Mouse (Mus musculus) olfactory bulb, adult 2 months (tissue): ENCODE measurements around the gene Lef1. TPM values are rescaled to one million over a fixed set of nuclear protein-coding genes. Genes with fewer than 3 reads are reported as not detected.

Experiments used
- H3K27ac ChIP-seq: fragments of 200-500 bp; 2 replicates; pipeline ENCODE4 v1.5.1; 2012; ENCODE audit warnings: low read depth, low read length; ENCODE audit not compliant: insufficient read depth
- H3K4me1 ChIP-seq: fragments of 200-500 bp; 2 replicates; pipeline ENCODE4 v1.6.1; 2012; ENCODE audit warnings: low read length; ENCODE audit not compliant: control insufficient read depth, insufficient read depth
- H3K4me3 ChIP-seq: fragments of 200-500 bp; 2 replicates; pipeline ENCODE4 v1.5.1; 2012; ENCODE audit warnings: mild to moderate bottlenecking, low read depth, low read length, moderate library complexity; ENCODE audit not compliant: insufficient read depth
- CTCF ChIP-seq: fragments of 200-500 bp; IDR thresholded peaks from 2 replicates; pipeline ENCODE4 v1.5.1; 2012; ENCODE audit warnings: low read depth, mild to moderate bottlenecking, low read length, moderate library complexity; ENCODE audit not compliant: insufficient read depth
- POLR2A ChIP-seq: fragments of 200-500 bp; IDR thresholded peaks from 2 replicates; pipeline ENCODE4 v1.6.1; 2012; ENCODE audit warnings: mild to moderate bottlenecking, low read depth, low read length, moderate library complexity; ENCODE audit not compliant: insufficient read depth
- WGBS: fragments of 180-500 bp; shearing (Covaris S2); methylation state at CpG from one replicate; pipeline ENCODE4 v1.1.7; 2018; 5-methylcytosine and 5-hydroxymethylcytosine counted together
- polyA plus RNA-seq: library from polyadenylated mRNA; stranded (reverse); fragments of >200 nt; gene quantifications from 2 replicates; pipeline ENCODE4 v1.2.4, GENCODE M21; 2012; ENCODE audit warnings: low replicate concordance; ENCODE audit not compliant: missing spikeins, insufficient read depth, insufficient read length

Gene Lef1
- polyA plus RNA-seq, 1 experiment, result 238 TPM

DNA sequence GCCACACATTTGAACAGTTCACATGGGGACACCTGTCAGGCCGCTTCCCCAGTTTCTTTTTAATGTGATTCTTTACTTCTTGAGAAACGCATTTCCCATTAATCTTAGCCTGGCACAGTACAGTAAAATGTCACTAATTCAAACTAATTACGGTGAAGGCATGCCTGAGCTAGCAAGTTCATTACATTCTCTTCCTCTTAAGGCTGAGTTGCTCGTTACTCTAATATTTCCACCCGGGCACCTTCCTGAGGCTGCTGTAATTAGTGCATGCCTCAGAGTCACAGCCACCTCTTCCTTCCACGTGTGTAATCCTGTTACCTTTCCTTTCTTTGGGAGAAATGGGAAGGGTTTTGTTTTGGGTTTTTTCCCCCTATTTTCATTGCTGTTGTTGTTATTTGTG, 71.9 kb downstream of the Lef1 start:
- H3K27ac ChIP-seq, result no peak overlapping the region
- TF ChIP-seq CTCF (no peak), POLR2A (no peak)
- H3K4me3 ChIP-seq, result no peak overlapping the region
- WGBS, result 27% methylated on average over 6 of the region's 6 CpGs
- H3K4me1 ChIP-seq, result no peaks in the 10 kb centered on the region; the same call in 1 of the 2 replicates

DNA sequence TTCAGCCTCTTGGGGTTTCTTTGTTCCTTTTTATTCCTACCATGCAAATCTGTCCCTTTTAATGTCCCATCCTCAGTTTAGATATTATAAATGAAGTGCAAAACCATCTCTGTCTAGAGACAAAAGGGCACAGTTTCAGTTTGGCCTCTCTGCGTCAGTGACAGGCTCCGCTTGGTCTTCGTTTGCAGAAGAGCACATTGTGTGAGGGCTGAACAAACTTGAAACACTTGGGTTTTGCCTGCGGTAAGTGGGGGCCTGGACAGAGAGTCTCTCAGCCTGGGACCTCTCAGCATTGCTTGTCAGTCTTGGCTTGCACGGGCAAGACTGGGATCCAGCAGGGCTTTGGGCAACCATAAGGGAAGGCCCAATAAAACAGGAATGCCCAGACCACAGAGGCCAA, 75.9 kb downstream of the Lef1 start:
- TF ChIP-seq CTCF, result no peak
- TF ChIP-seq POLR2A, result no peak
- WGBS, result 90% methylated on average over 5 of the region's 5 CpGs
- Histone ChIP-seq H3K27ac (no peak overlapping the region), H3K4me3 (no peak overlapping the region), H3K4me1 (peaks cover 2% of the 10 kb centered on the region)

DNA sequence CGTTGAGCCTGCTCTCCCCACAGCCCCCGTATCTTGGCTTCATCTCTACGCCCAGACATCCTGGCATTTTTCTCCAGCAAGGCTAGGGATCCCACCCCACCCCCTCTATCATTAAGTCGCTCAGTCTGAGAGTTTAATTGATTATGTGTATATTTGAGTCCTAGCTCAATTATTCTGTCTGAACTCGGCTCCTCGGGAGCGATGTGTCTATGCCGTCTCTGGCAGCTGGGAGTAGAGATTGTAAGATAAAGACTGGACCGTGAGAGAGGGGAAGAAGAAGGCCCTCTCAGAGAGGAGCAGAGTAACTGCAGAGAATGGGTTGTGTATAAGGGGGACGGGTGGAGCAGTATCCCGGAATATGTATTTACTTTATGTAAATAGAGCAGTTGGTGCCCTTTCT, 80.0 kb downstream of the Lef1 start:
- 34% methylated on average over 11 of the region's 11 CpGs for WGBS

DNA sequence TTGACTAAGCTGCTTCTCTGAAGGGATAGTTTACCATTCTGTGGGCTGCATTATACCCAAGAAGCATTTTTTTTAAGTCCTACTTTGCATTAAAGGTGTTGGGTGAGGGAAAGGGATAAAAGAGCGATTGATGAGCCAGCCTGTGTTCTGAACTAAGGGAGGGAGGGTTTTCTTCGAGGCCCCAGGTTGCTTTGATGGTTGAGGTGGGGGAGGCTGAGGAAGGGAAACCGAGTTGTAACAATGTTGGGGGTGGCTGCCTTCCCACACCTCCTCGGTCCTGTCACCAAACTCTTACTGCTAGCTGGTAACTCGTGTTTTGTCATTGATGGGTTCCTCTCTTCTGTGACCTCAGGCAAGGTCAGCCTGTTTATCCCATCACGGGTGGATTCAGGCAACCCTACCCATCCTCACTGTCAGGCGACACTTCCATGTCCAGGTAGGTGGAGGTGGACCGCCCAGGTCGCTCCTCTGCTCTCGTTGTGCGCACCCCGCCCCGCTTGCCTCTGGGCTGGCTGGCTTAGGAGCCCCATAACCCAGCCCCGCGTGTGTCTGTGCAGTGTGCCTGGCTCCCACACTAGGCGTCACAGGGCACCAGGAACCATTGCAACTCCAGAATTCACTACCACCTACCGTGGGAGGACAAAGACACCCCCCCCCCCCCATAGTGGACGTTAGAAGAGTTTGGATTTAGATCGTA, 80.5 kb downstream of the Lef1 start:
- H3K27ac ChIP-seq, result no peak overlapping the region
- no peak overlapping the region for H3K4me3 ChIP-seq
- no peak for TF ChIP-seq POLR2A
- no peak for TF ChIP-seq CTCF
- WGBS, result 86% methylated on average over 19 of the region's 19 CpGs
- peaks cover 2% of the 10 kb centered on the region for H3K4me1 ChIP-seq

More for the DNA sequence above, 80.0 kb downstream of the Lef1 start:
- Histone ChIP-seq H3K4me1 (peaks cover 2% of the 10 kb centered on the region), H3K4me3 (no peak overlapping the region), H3K27ac (no peak overlapping the region)
- TF ChIP-seq CTCF, result no peak
- no peak for TF ChIP-seq POLR2A

DNA sequence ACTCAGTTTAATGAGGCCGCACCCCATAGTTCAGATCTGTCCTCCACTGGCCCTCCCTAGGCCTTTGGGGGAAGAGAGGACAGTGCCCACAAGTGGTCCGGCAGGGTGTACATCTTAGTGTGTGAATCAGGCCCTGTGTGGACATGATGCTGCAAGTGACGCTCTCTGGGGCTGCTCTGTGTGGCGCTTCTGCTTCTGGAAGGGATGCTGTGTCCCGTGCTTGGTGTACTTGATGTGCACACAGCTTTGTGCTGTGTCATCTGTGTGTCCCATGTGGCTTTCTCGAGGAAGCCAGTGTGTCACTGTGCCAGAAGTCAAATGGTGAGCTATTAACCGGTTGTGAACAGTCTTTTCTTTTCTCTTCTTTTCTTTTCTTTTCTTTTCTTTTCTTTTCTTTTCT, 81.2 kb downstream of the Lef1 start:
- 77% methylated on average over 7 of the region's 7 CpGs for WGBS
- H3K4me1 ChIP-seq, result peaks cover 2% of the 10 kb centered on the region
- H3K4me3 ChIP-seq, result no peak overlapping the region
- TF ChIP-seq POLR2A (no peak), CTCF (no peak)
- H3K27ac ChIP-seq, result no peak overlapping the region

DNA sequence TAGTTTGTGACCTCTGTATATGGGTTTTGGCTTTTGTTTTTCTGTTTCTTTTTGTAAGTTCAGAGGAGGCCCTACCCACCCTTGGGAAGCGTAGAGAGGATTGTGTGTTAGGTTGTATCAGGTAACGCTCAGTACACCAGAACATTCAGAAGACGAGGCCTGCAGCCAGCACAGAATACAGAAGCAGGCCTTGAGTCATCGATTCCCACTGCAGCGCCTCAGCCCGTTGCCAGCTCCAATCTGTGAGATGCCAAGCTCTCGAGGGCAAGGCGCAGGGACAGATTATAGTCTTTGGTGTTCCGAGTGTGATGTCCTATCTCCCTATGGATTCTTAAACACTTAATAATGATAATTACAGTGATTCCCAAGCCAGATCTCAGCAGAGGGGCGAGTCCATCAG, 85.8 kb downstream of the Lef1 start:
- 36% methylated on average over 10 of the region's 10 CpGs for WGBS
- H3K4me3 ChIP-seq, result no peak overlapping the region
- H3K27ac ChIP-seq, result no peak overlapping the region
- no peak for TF ChIP-seq POLR2A
- TF ChIP-seq CTCF, result no peak
- H3K4me1 ChIP-seq, result peaks cover 2% of the 10 kb centered on the region; the same call in 1 of the 2 replicates

DNA sequence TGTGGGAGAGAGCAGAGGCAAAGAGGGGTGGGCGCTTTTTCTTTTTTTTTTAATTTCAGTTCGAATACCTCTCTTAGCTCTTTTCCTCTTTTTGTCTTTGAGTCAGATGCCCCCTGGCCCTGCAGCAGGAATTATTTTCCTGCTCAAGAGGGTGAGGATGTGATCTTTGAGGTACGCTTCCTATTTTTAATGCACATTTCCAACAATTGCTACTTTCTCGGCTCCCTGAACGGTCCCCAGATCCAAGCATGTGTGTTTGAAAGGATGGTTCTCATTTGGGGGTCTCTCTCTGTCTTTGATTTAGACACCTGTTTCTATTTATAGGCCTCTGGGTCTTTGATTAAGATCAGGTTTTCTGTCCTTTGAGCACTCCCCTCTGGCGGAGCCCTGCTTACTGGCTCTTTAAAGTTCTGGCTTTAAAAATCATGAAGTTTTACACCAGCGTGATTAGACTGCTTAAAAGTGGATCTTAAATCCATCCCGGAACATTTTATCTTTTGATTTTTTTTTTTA, 86.3 kb downstream of the Lef1 start:
- Histone ChIP-seq H3K4me1 (peaks cover 2% of the 10 kb centered on the region; the same call in 1 of the 2 replicates), H3K27ac (no peak overlapping the region), H3K4me3 (no peak overlapping the region)
- TF ChIP-seq CTCF, result no peak
- TF ChIP-seq POLR2A, result no peak
- WGBS, result 80% methylated on average over 8 of the region's 8 CpGs

DNA sequence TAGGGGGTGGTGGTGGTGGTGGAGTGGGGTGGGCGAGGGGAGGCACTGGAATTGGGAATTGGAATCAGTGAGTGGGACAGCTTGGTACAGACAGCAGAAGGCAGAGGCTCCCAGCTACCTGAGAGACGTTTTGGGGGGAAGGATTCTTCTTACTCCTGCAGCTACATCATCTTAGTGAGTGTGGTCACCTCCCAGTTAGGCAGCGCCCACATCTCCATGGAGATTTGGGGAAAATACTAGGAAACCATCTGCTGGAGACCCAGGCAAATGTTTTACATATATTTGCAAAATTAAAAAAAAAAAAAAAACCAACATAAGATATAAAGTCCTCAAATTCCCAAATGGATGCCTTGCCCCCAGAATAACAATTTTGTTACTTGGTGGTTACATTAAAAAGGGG, 88.7 kb downstream of the Lef1 start:
- Histone ChIP-seq H3K27ac (no peak overlapping the region), H3K4me1 (peaks cover 2% of the 10 kb centered on the region; the same call in 1 of the 2 replicates), H3K4me3 (no peak overlapping the region)
- TF ChIP-seq POLR2A (no peak), CTCF (no peak)
- 84% methylated on average over 3 of the region's 3 CpGs for WGBS

DNA sequence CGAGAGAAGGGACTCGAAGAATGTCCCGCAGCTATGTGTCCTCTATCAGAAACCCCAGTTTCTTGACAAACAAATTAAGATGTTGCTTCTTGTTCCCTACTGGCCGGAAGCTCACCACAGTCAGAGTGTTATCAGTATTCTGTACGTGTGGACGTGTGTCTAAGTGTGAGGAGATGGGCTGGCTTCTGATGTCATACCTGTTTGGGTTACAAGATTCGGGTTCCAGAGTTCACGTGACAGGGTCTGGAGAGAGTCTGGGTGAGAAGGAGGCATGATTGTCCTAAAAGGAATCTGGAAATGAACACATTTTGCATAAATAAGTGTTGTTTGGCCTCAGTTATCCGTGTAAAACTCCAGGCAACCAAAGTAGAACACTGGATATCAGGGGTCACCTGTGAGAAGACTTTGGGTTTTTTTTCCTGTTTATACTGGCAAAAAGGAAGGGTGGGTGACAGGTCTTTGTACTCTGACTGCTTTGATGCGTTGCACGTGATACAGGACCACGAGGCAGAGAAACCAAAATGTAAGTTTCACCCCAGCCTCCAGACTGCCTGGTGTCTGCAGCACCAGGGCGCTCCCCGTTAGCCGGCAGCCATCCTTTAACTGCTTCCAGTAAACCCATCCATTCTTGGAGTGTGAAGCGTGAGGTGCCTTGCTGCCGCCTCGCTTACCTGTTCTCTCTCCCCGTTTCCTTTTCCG, 89.5 kb downstream of the Lef1 start:
- TF ChIP-seq POLR2A (no peak), CTCF (no peak)
- WGBS, result 66% methylated on average over 20 of the region's 20 CpGs
- H3K27ac ChIP-seq, result no peak overlapping the region
- no peak overlapping the region for H3K4me3 ChIP-seq
- peaks cover 2% of the 10 kb centered on the region; the same call in 1 of the 2 replicates for H3K4me1 ChIP-seq
